ENCODE assay signal across 30 mouse cellular contexts in the genomic region with DNA sequence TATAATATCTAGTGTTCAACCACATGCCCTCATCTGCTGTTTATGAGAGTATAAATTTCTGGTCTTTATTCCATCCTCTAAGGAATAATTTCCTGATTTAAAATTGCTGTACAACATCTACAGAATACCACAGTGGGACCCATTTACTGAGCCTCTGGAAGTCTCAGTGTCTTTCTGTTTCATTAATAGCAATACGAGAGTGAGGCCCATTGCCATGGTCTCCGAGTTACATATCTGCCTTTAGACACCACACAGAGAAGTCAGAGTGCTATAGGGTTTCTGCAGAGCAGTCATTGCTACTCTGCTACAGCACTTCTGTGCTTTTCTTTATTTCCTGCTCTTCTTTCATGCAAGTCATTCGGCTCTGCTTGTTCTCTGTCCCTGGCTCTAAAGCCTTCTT. TPM values are rescaled to one million over a fixed set of nuclear protein-coding genes. Genes with fewer than 3 reads are reported as not detected.
"Had no signal": no experiment of that assay in that cellular context is flagged by ENCODE, and none has a peak within 500 bp of the region (broad histone marks: within the 10 kb centered on the region; RNA-seq: fewer than 3 reads in every experiment).

No protein-coding gene starts in this region.

- H3K9me3 ChIP-seq: heart, embryonic 10.5 days; heart, embryonic 12.5 days; hindbrain, embryonic 10.5 days; hindbrain, embryonic 12.5 days; intestine, embryonic 15.5 days; limb, embryonic 13.5 days; limb, embryonic 15.5 days had no signal

- H3K36me3 ChIP-seq: heart, embryonic 10.5 days; heart, embryonic 12.5 days; hindbrain, embryonic 10.5 days; hindbrain, embryonic 12.5 days; intestine, embryonic 15.5 days; limb, embryonic 13.5 days; limb, embryonic 15.5 days had no signal

- H3K4me2 ChIP-seq: heart, embryonic 12.5 days; hindbrain, embryonic 12.5 days; hindbrain, embryonic 14.5 days; intestine, embryonic 15.5 days; limb, embryonic 13.5 days; limb, embryonic 15.5 days had no signal

- H3K27ac ChIP-seq: gastrocnemius, adult 2 months; heart, embryonic 10.5 days; hindbrain, embryonic 10.5 days; hindbrain, embryonic 12.5 days; hindbrain, embryonic 14.5 days; intestine, embryonic 15.5 days; layer of hippocampus, adult 2 months; limb, embryonic 13.5 days; limb, embryonic 15.5 days had no signal

- H3K9ac ChIP-seq: heart, embryonic 12.5 days; hindbrain, embryonic 12.5 days; hindbrain, embryonic 14.5 days; intestine, embryonic 15.5 days; limb, embryonic 13.5 days; limb, embryonic 15.5 days had no signal

- H3K27me3 ChIP-seq: heart, embryonic 12.5 days; hindbrain, embryonic 12.5 days; intestine, embryonic 15.5 days; limb, embryonic 13.5 days; limb, embryonic 15.5 days had no signal

- H3K4me1 ChIP-seq: heart, embryonic 10.5 days; heart, embryonic 12.5 days; hindbrain, embryonic 10.5 days; hindbrain, embryonic 12.5 days; intestine, embryonic 15.5 days; limb, embryonic 13.5 days; limb, embryonic 15.5 days had no signal

- H3K4me3 ChIP-seq: gastrocnemius, adult 2 months; heart, embryonic 10.5 days; heart, embryonic 12.5 days; hindbrain, embryonic 10.5 days; hindbrain, embryonic 12.5 days; intestine, embryonic 15.5 days; layer of hippocampus, adult 2 months; limb, embryonic 13.5 days; limb, embryonic 15.5 days had no signal

- ATAC-seq: hindbrain, embryonic 16.5 days; inflammation-experienced regulatory T-cells, adult 6 months; intestine, embryonic 15.5 days; intestine, postnatal 0 days had no signal

- DNase-seq: gastrocnemius, adult 2 months; gastrocnemius, postnatal 10 days; gastrocnemius, postnatal 25 days; heart, adult 18-20 months; heart, postnatal 10 days; heart, postnatal 4 days; kidney, adult 18-20 months; kidney, adult 8-10 months; kidney, postnatal 10 days; kidney, postnatal 25 days; kidney, postnatal 4 days; left cerebral cortex, postnatal 4 days had no signal

RNA-seq across cellular contexts. Expression of a gene that starts 47.5 kb away (rescaled TPM):
- total RNA-seq: gastrocnemius, adult 2 months; gastrocnemius, postnatal 25 days; granulocyte monocyte progenitor cell, adult 5-6 weeks; heart, adult 18-20 months; heart, adult 8-10 months; heart, postnatal 10 days; heart, postnatal 25 days; heart, postnatal 4 days had no signal
- polyA plus RNA-seq: heart, embryonic 14.5 days; heart, embryonic 16.5 days; inflammation-experienced regulatory T-cells, adult 6 months; intestine, postnatal 0 days; kidney, embryonic 14.5 days had no signal
